Comparison of ENCODE assay signal across 9 mouse cellular contexts in genomic region chr7:39588037-39588436, GRCm38 (mm10).
A peak's percentile ranks its signal among the peaks of the same experiment; 100 is the strongest.
DNase-seq lines count a peak whose midpoint lies in the region; ATAC-seq and TF ChIP-seq lines count a peak whose summit lies in the region.
"Had no signal": no experiment of that assay in that cellular context is flagged by ENCODE, and none has a peak within 500 bp of the region (broad histone marks: within the 10 kb centered on the region; RNA-seq: fewer than 3 reads in every experiment).

No protein-coding gene starts in this region.

- TF ChIP-seq CTCF in left cerebral cortex, adult 2 months (IDR thresholded peaks at IDR 0.05) = no peak

- H3K27me3 ChIP-seq in forebrain, embryonic 13.5 days = no peaks in the 10 kb centered on the region
- H3K27me3 ChIP-seq in limb, embryonic 12.5 days = no peaks in the 10 kb centered on the region
- no peaks in the 10 kb centered on the region for H3K27me3 ChIP-seq in neural tube, embryonic 15.5 days (replicated peaks)

- H3K27ac ChIP-seq in left cerebral cortex, adult 2 months = no peak overlapping the region
- no peak overlapping the region for H3K27ac ChIP-seq in forebrain, embryonic 13.5 days
- no peak overlapping the region for H3K27ac ChIP-seq in limb, embryonic 12.5 days
- peak overlapping the region; percentile 80; the same call in 1 of the 2 replicates for H3K27ac ChIP-seq in neural tube, embryonic 15.5 days (replicated peaks)

- H3K4me1 ChIP-seq in forebrain, embryonic 13.5 days = no peaks in the 10 kb centered on the region
- no peaks in the 10 kb centered on the region for H3K4me1 ChIP-seq in limb, embryonic 12.5 days (replicated peaks)
- H3K4me1 ChIP-seq in neural tube, embryonic 15.5 days = 0 out of 2 replicates have a peak, but pooled peaks cover 2% of the 10 kb centered on the region

- H3K4me3 ChIP-seq in left cerebral cortex, adult 2 months = peak overlapping the region; percentile 38
- peak overlapping the region; percentile 44 for H3K4me3 ChIP-seq in forebrain, embryonic 13.5 days
- H3K4me3 ChIP-seq in limb, embryonic 12.5 days (replicated peaks) = peak overlapping the region; percentile 48
- H3K4me3 ChIP-seq in neural tube, embryonic 15.5 days (replicated peaks) = peak overlapping the region; percentile 47

- H3K4me2 ChIP-seq in forebrain, embryonic 13.5 days = peak overlapping the region; percentile 57
- H3K4me2 ChIP-seq in limb, embryonic 12.5 days = peak overlapping the region; percentile 64
- peak overlapping the region; percentile 58 for H3K4me2 ChIP-seq in neural tube, embryonic 15.5 days

- peak; percentile 13; the same call in 1 of the 2 replicates for ATAC-seq in forebrain, embryonic 13.5 days
- ATAC-seq in limb, embryonic 12.5 days (ENCODE audit: insufficient number of reproducible peaks, insufficient read depth, low FRiP score, low TSS enrichment, low read depth) = no peak
- peak; percentile 7; the same call in 1 of the 2 replicates for ATAC-seq in neural tube, embryonic 15.5 days (ENCODE audit: low FRiP score)

- no peak for DNase-seq in left cerebral cortex, adult 2 months (ENCODE audit: extremely low spot score in 1 of 2, low spot score in 2 of 2)
- no peak for DNase-seq in left cerebral cortex, postnatal 14 days (ENCODE audit: low spot score in 2 of 2)
- no peak for DNase-seq in spleen, adult 12 weeks (ENCODE audit: low spot score)
- no peak for DNase-seq in thymus, adult 18-20 months
- no peak for DNase-seq in layer of hippocampus, adult 18-20 months (ENCODE audit: low spot score in 2 of 2)

- intact Hi-C loops in left cerebral cortex, adult 2 months (cut with DNase I) = no loop called here
- intact Hi-C loops in left cerebral cortex, postnatal 14 days (cut with DNase I) = no loop called here

- 84% methylated on average over 1 of the region's 1 CpGs for WGBS in forebrain, embryonic 13.5 days
- WGBS in limb, embryonic 12.5 days = 92% methylated on average over 1 of the region's 1 CpGs
- WGBS in neural tube, embryonic 15.5 days = 87% methylated on average over 1 of the region's 1 CpGs

- no peaks in the 10 kb centered on the region for H3K9me3 ChIP-seq in forebrain, embryonic 13.5 days (replicated peaks)
- H3K9me3 ChIP-seq in limb, embryonic 12.5 days = no peaks in the 10 kb centered on the region
- no peaks in the 10 kb centered on the region for H3K9me3 ChIP-seq in neural tube, embryonic 15.5 days (replicated peaks)
- H3K9me3 ChIP-seq: G1E had no signal

- no peaks in the 10 kb centered on the region for H3K36me3 ChIP-seq in forebrain, embryonic 13.5 days (ENCODE audit: poor library complexity, severe bottlenecking)
- H3K36me3 ChIP-seq in limb, embryonic 12.5 days = no peaks in the 10 kb centered on the region
- no peaks in the 10 kb centered on the region for H3K36me3 ChIP-seq in neural tube, embryonic 15.5 days
- H3K36me3 ChIP-seq: G1E had no signal

- H3K9ac ChIP-seq in forebrain, embryonic 13.5 days = no peak overlapping the region
- no peak overlapping the region for H3K9ac ChIP-seq in limb, embryonic 12.5 days (replicated peaks)
- H3K9ac ChIP-seq in neural tube, embryonic 15.5 days (replicated peaks) = no peak overlapping the region
